Mouse (Mus musculus) testis, adult 2 months (tissue): ENCODE measurements around the gene Tmtc1.

ENCODE experiments used
- CTCF ChIP-seq: fragments of 200-500 bp; IDR thresholded peaks from 2 replicates; pipeline ENCODE4 v1.5.1; 2012; ENCODE audit warnings: low read depth, mild to moderate bottlenecking, inconsistent platforms, low read length, moderate library complexity; ENCODE audit not compliant: control insufficient read depth, insufficient read depth, insufficient replicate concordance
- POLR2A ChIP-seq: fragments of 200-500 bp; IDR thresholded peaks from 2 replicates; pipeline ENCODE4 v1.6.1; 2012; ENCODE audit warnings: low read depth, mild to moderate bottlenecking, inconsistent platforms, low read length, moderate library complexity; ENCODE audit not compliant: control insufficient read depth

DNA sequence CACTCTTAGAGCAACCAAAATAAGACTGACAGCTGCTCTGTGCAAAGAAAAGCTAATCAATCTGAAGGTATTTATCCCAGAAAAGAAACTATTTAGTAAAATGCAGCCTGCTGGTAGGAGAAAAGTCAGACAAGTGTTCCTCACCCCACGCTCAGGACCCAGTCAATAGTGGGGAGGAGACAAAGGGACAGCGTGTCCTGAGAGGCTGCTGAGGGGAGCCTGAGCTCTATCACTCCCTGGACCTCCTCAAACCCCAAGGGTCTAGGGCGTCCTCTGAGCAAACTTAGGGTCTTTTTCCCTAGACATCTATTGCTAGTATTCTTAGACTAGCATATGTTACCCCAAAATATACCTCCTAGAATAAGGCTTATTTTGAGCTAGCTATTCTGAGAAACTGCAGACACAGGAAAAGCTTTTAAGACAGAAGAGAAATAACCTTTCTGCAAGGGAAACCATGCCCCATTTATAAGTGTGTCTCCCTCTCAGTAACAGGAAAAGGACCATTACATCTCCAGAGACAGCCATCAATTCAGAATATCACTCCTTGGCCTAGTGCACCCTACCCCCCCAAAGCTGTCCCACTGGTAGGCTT lies 68.5 kb downstream of the Tmtc1 start:
- TF ChIP-seq CTCF (no peak), POLR2A (no peak)
